Mouse (Mus musculus): ENCODE data around the gene Mllt11.

GRCm38 (mm10) chr3:95200562-95200961, 31.4 kb downstream of the Mllt11 start:
- TF ChIP-seq CTCF (IDR thresholded peaks at IDR 0.05; ENCODE audit: low read depth), result no peak
- TF ChIP-seq EP300 (optimal IDR thresholded peaks at IDR 0.05), result no peak
